8 mouse cellular contexts compared by ENCODE assay signal in the genomic region with DNA sequence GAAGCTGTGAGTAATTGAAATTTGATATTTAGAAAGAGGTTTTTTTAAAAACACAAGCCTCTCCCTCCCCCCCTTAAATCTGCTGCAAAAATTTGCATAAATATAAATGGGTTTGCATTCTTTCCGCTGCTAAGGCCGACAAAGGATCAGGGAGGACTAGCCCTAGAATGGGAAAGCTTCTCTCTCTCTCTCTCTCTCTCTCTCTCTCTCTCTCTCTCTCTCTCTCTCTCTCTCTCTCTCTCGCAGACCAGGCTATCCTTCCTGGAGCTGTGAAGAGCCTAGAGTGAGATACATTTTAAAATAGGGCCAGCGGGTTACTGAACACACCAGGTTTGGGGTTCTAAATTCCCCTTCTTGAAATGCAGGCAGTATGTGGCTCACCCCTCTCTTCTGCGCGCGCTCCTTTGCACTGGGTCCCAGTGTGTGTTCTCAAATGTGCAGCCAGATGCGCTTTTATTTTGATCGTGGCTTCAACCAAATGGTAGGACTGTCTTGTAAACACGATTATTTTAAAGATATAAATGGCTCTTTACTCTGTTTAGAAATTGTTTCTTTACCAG.
A peak's percentile ranks its signal among the peaks of the same experiment; 100 is the strongest.
DNase-seq lines count a peak whose midpoint lies in the region; ATAC-seq and TF ChIP-seq lines count a peak whose summit lies in the region.

No protein-coding gene starts in this region.

- H3K27me3 ChIP-seq in embryonic facial prominence, embryonic 11.5 days (ENCODE audit: control insufficient read depth, insufficient read depth, low read length): no peaks in the 10 kb centered on the region
- no peaks in the 10 kb centered on the region for H3K27me3 ChIP-seq in heart, postnatal 0 days (ENCODE audit: control insufficient read depth, insufficient read depth, low read length)

- H3K27ac ChIP-seq in embryonic facial prominence, embryonic 11.5 days (replicated peaks; ENCODE audit: low read depth, low read length): peak overlapping the region; percentile 72
- peak overlapping the region; percentile 93 for H3K27ac ChIP-seq in heart, postnatal 0 days (ENCODE audit: low read depth)
- peak overlapping the region; percentile 97 for H3K27ac ChIP-seq in layer of hippocampus, adult 2 months

- WGBS in embryonic facial prominence, embryonic 11.5 days: under 1% methylated on average over 9 of the region's 10 CpGs
- under 1% methylated on average over 10 of the region's 10 CpGs for WGBS in heart, postnatal 0 days

- no peak for TF ChIP-seq EP300 in heart, postnatal 0 days (IDR thresholded peaks at IDR 0.05; ENCODE audit: low read depth)

- no peaks in the 10 kb centered on the region for H3K9me3 ChIP-seq in embryonic facial prominence, embryonic 11.5 days (replicated peaks; ENCODE audit: control insufficient read depth, low read length)
- H3K9me3 ChIP-seq in heart, postnatal 0 days (replicated peaks; ENCODE audit: control insufficient read depth, low read length): no peaks in the 10 kb centered on the region

- H3K9ac ChIP-seq in embryonic facial prominence, embryonic 11.5 days (replicated peaks; ENCODE audit: low read length): peak overlapping the region; percentile 73
- peak overlapping the region; percentile 84 for H3K9ac ChIP-seq in heart, postnatal 0 days (replicated peaks; ENCODE audit: low read depth, low read length)

- TF ChIP-seq CTCF in heart, postnatal 0 days (IDR thresholded peaks at IDR 0.05; ENCODE audit: low read depth): no peak
- no peak for TF ChIP-seq CTCF in layer of hippocampus, adult 2 months (conservative IDR thresholded peaks at IDR 0.05)

- peak; percentile 49; the same call in 1 of the 2 replicates for ATAC-seq in embryonic facial prominence, embryonic 11.5 days (replicated peaks; ENCODE audit: insufficient number of reproducible peaks, low FRiP score, low TSS enrichment, low read depth)
- peak; percentile 49 for ATAC-seq in heart, postnatal 0 days (ENCODE audit: insufficient read depth, low read depth)

- peak overlapping the region; percentile 58 for H3K4me3 ChIP-seq in embryonic facial prominence, embryonic 11.5 days (ENCODE audit: low read depth, low read length)
- H3K4me3 ChIP-seq in heart, postnatal 0 days (ENCODE audit: low read depth, low read length): peak overlapping the region; percentile 76
- H3K4me3 ChIP-seq in layer of hippocampus, adult 2 months: peak overlapping the region; percentile 92

- no peaks in the 10 kb centered on the region for H3K36me3 ChIP-seq in embryonic facial prominence, embryonic 11.5 days (replicated peaks; ENCODE audit: control insufficient read depth, insufficient read depth, low read depth, low read length)
- no peaks in the 10 kb centered on the region for H3K36me3 ChIP-seq in heart, postnatal 0 days (replicated peaks; ENCODE audit: control insufficient read depth, insufficient read depth, low read length)

- DNase-seq in CD8-positive naive resting alpha-beta T cell, adult 2 months (ENCODE audit: low read depth in 2 of 2, low spot score in 2 of 2): peak; percentile 11 to 31
- peak; percentile 73 for DNase-seq in adrenal gland, adult 2 months
- peak; percentile 78 for DNase-seq in embryonic facial prominence, embryonic 11.5 days (ENCODE audit: low spot score)
- peak; percentile 68 for DNase-seq in heart, postnatal 0 days (ENCODE audit: low spot score)
- peak in 1 of 2 experiments; percentile 32 for DNase-seq in layer of hippocampus, adult 2 months (ENCODE audit: low spot score in 2 of 2)
- DNase-seq in lung, postnatal 14 days: peak; percentile 44
- DNase-seq in right cerebral cortex, adult 2 months (ENCODE audit: low spot score in 2 of 2): peak; percentile 39 to 51
- DNase-seq in urinary bladder, adult 18-20 months (ENCODE audit: low spot score in 2 of 2): no peak

- peak overlapping the region; percentile 43; the same call in 1 of the 2 replicates for H3K4me2 ChIP-seq in embryonic facial prominence, embryonic 11.5 days (ENCODE audit: low read depth, low read length)
- H3K4me2 ChIP-seq in heart, postnatal 0 days (ENCODE audit: low read depth, low read length): peak overlapping the region; percentile 71

- no peaks in the 10 kb centered on the region; the same call in 1 of the 2 replicates for H3K4me1 ChIP-seq in embryonic facial prominence, embryonic 11.5 days (ENCODE audit: control insufficient read depth, insufficient read depth, low read length)
- H3K4me1 ChIP-seq in heart, postnatal 0 days (ENCODE audit: control insufficient read depth, insufficient read depth): peaks cover 20% of the 10 kb centered on the region

Comparison
In these comparisons a context has a peak if more than half of its experiments do, and no peak if none do; other contexts are left out.
1. DNase-seq: peak in CD8-positive naive resting alpha-beta T cell, adult 2 months (2 of 2), adrenal gland, adult 2 months (single experiment), embryonic facial prominence, embryonic 11.5 days (single experiment), heart, postnatal 0 days (single experiment), lung, postnatal 14 days (single experiment) and right cerebral cortex, adult 2 months (2 of 2); none in urinary bladder, adult 18-20 months (0 of 2).
2. Peak in every context shown above with its lines, with median percentiles within 50 percentile points of each other: H3K27ac ChIP-seq and H3K4me3 ChIP-seq.